Mouse (Mus musculus) hindbrain, embryonic 16.5 days (tissue): ENCODE data around the gene D330020A13Rik. TPM values are rescaled to one million over a fixed set of nuclear protein-coding genes. Genes with fewer than 3 reads are reported as not detected.

ENCODE experiments used
- ATAC-seq: fragments of 200-750 bp; cut with Nextera tagmentation; 2 replicates; pipeline ENCODE4 v1.8.0; 2017; ENCODE audit warnings: moderate TSS enrichment, moderate library complexity
- H3K27ac ChIP-seq: fragments of 300-500 bp; sonication (generic); 2 replicates; pipeline ENCODE4 v1.5.1; 2014; ENCODE audit warnings: low read depth, mild to moderate bottlenecking, control low read depth, low read length, moderate library complexity
- H3K27me3 ChIP-seq: fragments of 300-500 bp; sonication (generic); replicated peaks from 2 replicates; pipeline ENCODE4 v1.6.1; 2014; ENCODE audit warnings: low read length; ENCODE audit not compliant: control insufficient read depth, insufficient read depth
- H3K36me3 ChIP-seq: fragments of 300-500 bp; sonication (generic); 2 replicates; pipeline ENCODE4 v1.6.1; 2014; ENCODE audit warnings: mild to moderate bottlenecking, low read length, moderate library complexity, mixed read lengths; ENCODE audit not compliant: control insufficient read depth, insufficient read depth
- H3K4me1 ChIP-seq: fragments of 300-500 bp; sonication (generic); 2 replicates; pipeline ENCODE4 v1.6.1; 2014; ENCODE audit warnings: low read depth, low read length; ENCODE audit not compliant: control insufficient read depth, insufficient read depth
- H3K4me2 ChIP-seq: fragments of 300-500 bp; sonication (generic); 2 replicates; pipeline ENCODE4 v1.6.1; 2014; ENCODE audit warnings: mild to moderate bottlenecking, low read length, control low read depth, moderate library complexity
- H3K4me3 ChIP-seq: fragments of 300-500 bp; sonication (generic); 2 replicates; pipeline ENCODE4 v1.5.1; 2014; ENCODE audit warnings: mild to moderate bottlenecking, low read length, control low read depth, moderate library complexity
- H3K9ac ChIP-seq: fragments of 300-500 bp; sonication (generic); 2 replicates; pipeline ENCODE4 v1.6.1; 2014; ENCODE audit warnings: low read depth, mild to moderate bottlenecking, control low read depth, low read length, moderate library complexity
- H3K9me3 ChIP-seq: fragments of 300-500 bp; sonication (generic); 2 replicates; pipeline ENCODE4 v1.6.1; 2014; ENCODE audit warnings: mild to moderate bottlenecking, low read length, moderate library complexity; ENCODE audit not compliant: control insufficient read depth
- WGBS: fragments of 180-500 bp; shearing (Covaris S2); extraction: QIAGEN DNeasy Blood & Tissue Kit; methylation state at CpG from one replicate; pipeline ENCODE4 v1.1.7; 2014; 5-methylcytosine and 5-hydroxymethylcytosine counted together
- polyA plus RNA-seq: library from polyadenylated mRNA; unstranded; fragments of >200 nt; fragmentation: Nextera tagmentation; extraction: Ambion mirVana; gene quantifications from 2 replicates; pipeline ENCODE4 v1.2.1, GENCODE M21; 2015

Gene D330020A13Rik
- polyA plus RNA-seq, 1 experiment from 2014 or later = 0.14 TPM

GRCm38 (mm10) chr6:120309787-120310186 is 15.6 kb downstream of the D330020A13Rik start:
- Histone ChIP-seq H3K9ac (no peak overlapping the region), H3K4me1 (no peaks in the 10 kb centered on the region), H3K4me3 (no peak overlapping the region), H3K27me3 (no peaks in the 10 kb centered on the region), H3K36me3 (no peaks in the 10 kb centered on the region), H3K9me3 (no peaks in the 10 kb centered on the region), H3K4me2 (no peak overlapping the region), H3K27ac (no peak overlapping the region)
- 64% methylated on average over 3 of the region's 3 CpGs for WGBS
- no peak for ATAC-seq

DNA sequence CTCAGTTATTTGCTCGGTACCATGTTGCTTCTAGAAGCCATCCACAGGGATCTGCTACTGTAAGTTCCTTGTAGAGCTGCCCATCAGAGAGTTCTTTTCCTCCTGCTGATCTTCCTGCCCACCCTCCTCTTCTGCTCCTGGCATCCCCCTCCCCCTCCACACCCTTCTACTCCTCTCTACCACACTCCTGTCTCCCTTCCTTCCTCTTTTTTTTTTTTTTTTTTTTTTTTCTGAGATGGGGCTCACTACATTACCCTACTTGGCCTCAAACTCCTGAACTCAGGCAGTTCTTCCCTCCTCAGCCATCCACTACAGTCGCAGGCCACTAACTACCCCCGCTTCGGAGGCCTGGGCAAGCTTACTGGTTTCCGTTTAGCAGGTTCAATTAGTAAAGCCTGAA is 18.3 kb downstream of the D330020A13Rik start:
- Histone ChIP-seq H3K9me3 (no peaks in the 10 kb centered on the region), H3K4me3 (no peak overlapping the region), H3K36me3 (no peaks in the 10 kb centered on the region), H3K27ac (no peak overlapping the region), H3K4me1 (no peaks in the 10 kb centered on the region), H3K9ac (no peak overlapping the region), H3K27me3 (no peaks in the 10 kb centered on the region), H3K4me2 (no peak overlapping the region)
- WGBS = 84% methylated on average over 5 of the region's 5 CpGs
- no peak for ATAC-seq

DNA sequence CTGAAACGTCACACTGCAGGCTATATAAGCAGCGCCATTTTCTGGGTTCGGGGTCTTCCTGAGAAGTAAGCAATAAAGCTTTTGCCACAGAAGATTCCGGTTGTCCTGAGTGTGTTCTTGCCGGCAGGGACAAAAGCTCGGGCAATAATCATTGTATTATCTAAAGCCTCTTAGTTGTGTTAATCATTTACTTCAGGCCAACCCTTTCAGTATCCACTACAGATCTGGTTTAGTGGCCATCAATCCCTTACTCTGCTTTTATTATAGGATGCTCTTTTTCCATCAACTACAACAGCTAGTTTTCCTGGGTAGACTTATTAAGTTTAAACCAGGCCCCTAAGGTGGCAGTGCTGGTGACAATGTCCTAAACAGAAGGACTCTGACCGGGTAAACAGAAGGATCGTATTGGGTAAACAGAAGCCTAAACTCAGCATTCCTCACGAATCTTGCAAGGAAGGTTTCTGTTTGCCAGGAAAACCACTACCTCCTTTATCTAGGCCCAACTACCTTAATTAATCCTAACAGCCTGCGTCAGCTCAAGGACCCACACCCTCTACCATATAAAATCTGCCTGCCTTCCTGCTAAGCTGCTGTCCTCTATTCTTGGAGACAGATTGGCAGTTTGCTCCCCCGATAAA is 24.3 kb downstream of the D330020A13Rik start:
- Histone ChIP-seq H3K4me1 (no peaks in the 10 kb centered on the region), H3K27me3 (no peaks in the 10 kb centered on the region), H3K9me3 (no peaks in the 10 kb centered on the region), H3K36me3 (no peaks in the 10 kb centered on the region), H3K9ac (no peak overlapping the region), H3K27ac (no peak overlapping the region), H3K4me2 (no peak overlapping the region), H3K4me3 (no peak overlapping the region)
- ATAC-seq = no peak
- 81% methylated on average over 11 of the region's 11 CpGs for WGBS

GRCm38 (mm10) chr6:120319129-120319528 is 25.0 kb downstream of the D330020A13Rik start:
- H3K9me3 ChIP-seq = no peaks in the 10 kb centered on the region
- 87% methylated on average over 9 of the region's 9 CpGs for WGBS
- no peaks in the 10 kb centered on the region for H3K36me3 ChIP-seq
- no peak overlapping the region for H3K4me3 ChIP-seq
- no peak overlapping the region for H3K27ac ChIP-seq
- H3K4me1 ChIP-seq = no peaks in the 10 kb centered on the region
- no peak overlapping the region for H3K9ac ChIP-seq
- no peak for ATAC-seq
- no peak overlapping the region for H3K4me2 ChIP-seq
- no peaks in the 10 kb centered on the region for H3K27me3 ChIP-seq

GRCm38 (mm10) chr6:120320369-120320768 is 26.2 kb downstream of the D330020A13Rik start:
- Histone ChIP-seq H3K27ac (no peak overlapping the region), H3K9ac (no peak overlapping the region), H3K4me1 (no peaks in the 10 kb centered on the region), H3K4me3 (no peak overlapping the region), H3K9me3 (no peaks in the 10 kb centered on the region), H3K27me3 (no peaks in the 10 kb centered on the region), H3K4me2 (no peak overlapping the region), H3K36me3 (no peaks in the 10 kb centered on the region)
- ATAC-seq = no peak
- WGBS = 69% methylated on average over 2 of the region's 2 CpGs

GRCm38 (mm10) chr6:120324295-120324927 is 30.2 kb downstream of the D330020A13Rik start:
- Histone ChIP-seq H3K9me3 (no peaks in the 10 kb centered on the region), H3K27ac (no peak overlapping the region), H3K9ac (no peak overlapping the region), H3K27me3 (no peaks in the 10 kb centered on the region), H3K36me3 (peaks cover 6% of the 10 kb centered on the region; the same call in 1 of the 2 replicates), H3K4me3 (no peak overlapping the region), H3K4me1 (no peaks in the 10 kb centered on the region), H3K4me2 (no peak overlapping the region)
- peak; percentile 73; the same call in 1 of the 2 replicates for ATAC-seq
- WGBS = 31% methylated on average over 6 of the region's 6 CpGs

GRCm38 (mm10) chr6:120332351-120332750 is 38.2 kb downstream of the D330020A13Rik start:
- no peak overlapping the region for H3K27ac ChIP-seq
- no peaks in the 10 kb centered on the region for H3K27me3 ChIP-seq
- no peak overlapping the region for H3K9ac ChIP-seq
- H3K9me3 ChIP-seq = no peaks in the 10 kb centered on the region
- no peak overlapping the region for H3K4me3 ChIP-seq
- WGBS = 77% methylated on average over 2 of the region's 2 CpGs
- H3K36me3 ChIP-seq = peaks cover 20% of the 10 kb centered on the region
- no peak overlapping the region for H3K4me2 ChIP-seq
- no peaks in the 10 kb centered on the region for H3K4me1 ChIP-seq
- no peak for ATAC-seq

DNA sequence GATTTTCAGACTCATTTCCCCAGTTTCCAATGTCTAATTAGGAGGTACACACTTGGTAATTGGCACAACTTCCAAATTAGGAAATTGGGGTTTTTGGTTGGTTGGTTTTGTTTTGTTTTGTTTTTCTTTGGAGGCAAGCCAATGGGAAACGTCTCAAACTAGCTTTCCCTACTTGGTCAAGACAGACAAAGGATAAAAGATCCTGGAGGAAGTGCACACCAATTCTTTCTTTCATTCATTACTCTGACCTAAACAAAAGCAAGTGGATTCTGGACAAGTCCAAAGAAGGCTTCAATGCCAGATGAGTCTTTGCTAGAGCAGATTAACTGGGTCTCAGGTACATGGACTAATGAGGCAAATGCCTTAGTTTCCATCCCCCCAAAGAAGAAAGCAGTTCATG is 49.8 kb downstream of the D330020A13Rik start:
- Histone ChIP-seq H3K36me3 (peaks cover 7% of the 10 kb centered on the region; the same call in 1 of the 2 replicates), H3K9me3 (no peaks in the 10 kb centered on the region), H3K4me1 (no peaks in the 10 kb centered on the region), H3K27ac (no peak overlapping the region), H3K4me3 (no peak overlapping the region), H3K9ac (no peak overlapping the region), H3K27me3 (no peaks in the 10 kb centered on the region), H3K4me2 (no peak overlapping the region)
- WGBS = 52% methylated on average over 1 of the region's 1 CpGs
- ATAC-seq = no peak
